Mouse (Mus musculus) C2C12 (cell line): ENCODE data around the gene Phlda1.

ENCODE experiments used
- CEBPB ChIP-seq: IDR thresholded peaks from one replicate; pipeline ENCODE4 v1.6.1; 2011; ENCODE audit warnings: low read depth, mild to moderate bottlenecking, control low read depth, moderate library complexity
- CTCF ChIP-seq: IDR thresholded peaks from one replicate; pipeline ENCODE4 v1.5.1; 2011; ENCODE audit not compliant: control insufficient read depth, insufficient read depth, insufficient read length
- FOSL1 ChIP-seq: IDR thresholded peaks from one replicate; pipeline ENCODE4 v1.8.0; 2011; ENCODE audit warnings: mild to moderate bottlenecking, low read length; ENCODE audit not compliant: poor library complexity, insufficient read depth, severe bottlenecking
- MAX ChIP-seq: IDR thresholded peaks from one replicate; pipeline ENCODE4 v1.6.1; 2011; ENCODE audit warnings: mild to moderate bottlenecking, control low read depth
- MYOD1 ChIP-seq: IDR thresholded peaks from one replicate; pipeline ENCODE4 v1.6.1; 2011; ENCODE audit warnings: low read depth; ENCODE audit not compliant: control insufficient read depth, insufficient read length
- MYOG ChIP-seq: IDR thresholded peaks from one replicate; pipeline ENCODE4 v1.6.1; 2011; ENCODE audit not compliant: control insufficient read depth, insufficient read length; ENCODE audit errors: extremely low read depth
- USF1 ChIP-seq: IDR thresholded peaks from one replicate; pipeline ENCODE4 v1.6.1; 2011; ENCODE audit warnings: low read depth, mild to moderate bottlenecking, control low read depth, moderate library complexity

DNA sequence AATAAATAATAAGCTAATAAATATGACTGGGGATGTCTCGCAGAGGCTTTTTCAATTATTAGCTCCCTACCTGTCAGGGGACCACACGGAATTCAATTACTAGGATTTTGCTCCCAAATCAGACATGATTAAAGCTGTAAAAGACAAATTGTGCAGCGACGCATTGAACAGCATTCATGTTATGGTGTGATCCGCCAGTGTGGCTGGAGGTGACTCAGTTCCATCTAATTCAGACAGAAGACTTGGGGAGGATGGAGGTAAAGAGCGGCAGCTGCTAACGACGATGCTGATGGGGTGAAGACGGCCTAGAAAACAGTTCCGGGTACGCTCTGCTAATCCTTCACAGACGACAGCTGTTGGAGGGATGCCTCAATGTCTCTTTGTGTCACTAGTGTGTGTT is 17.8 kb downstream of the Phlda1 start:
- no peak for TF ChIP-seq CTCF
- no peak for TF ChIP-seq FOSL1
- no peak for TF ChIP-seq USF1
- TF ChIP-seq CEBPB = no peak
- TF ChIP-seq MYOD1 = no peak
- TF ChIP-seq MYOG = no peak
- no peak for TF ChIP-seq MAX
